ENCODE assay signal across 8 mouse cellular contexts in genomic region chr1:73826243-73826930, GRCm38 (mm10).
A peak's percentile ranks its signal among the peaks of the same experiment; 100 is the strongest.
DNase-seq lines count a peak whose midpoint lies in the region; ATAC-seq lines count a peak whose summit lies in the region.

No protein-coding gene starts in this region.

- peaks cover 25% of the 10 kb centered on the region for H3K4me1 ChIP-seq in hindbrain, embryonic 12.5 days

- peak; percentile 34 for DNase-seq in T-cell, adult 2 months (ENCODE audit: low spot score)
- DNase-seq in cerebellum, postnatal 14 days = peak; percentile 97 to 98
- DNase-seq in frontal cortex, postnatal 14 days (ENCODE audit: low spot score in 2 of 2) = peak; percentile 74 to 93
- peak; percentile 97 for DNase-seq in layer of hippocampus, postnatal 10 days (ENCODE audit: low spot score in 2 of 2)
- peak; percentile 76 for DNase-seq in lung, postnatal 25 days (ENCODE audit: low spot score)
- peak; percentile 93 to 94 for DNase-seq in right cerebral cortex, adult 2 months (ENCODE audit: low spot score in 2 of 2)
- DNase-seq in urinary bladder, adult 2 months (ENCODE audit: low spot score) = peak; percentile 74

- H3K4me2 ChIP-seq in hindbrain, embryonic 12.5 days (replicated peaks) = 0 out of 2 replicates have a peak overlapping the region, but pooled peaks have one; percentile 15

- no peaks in the 10 kb centered on the region for H3K36me3 ChIP-seq in hindbrain, embryonic 12.5 days

- H3K4me3 ChIP-seq in hindbrain, embryonic 12.5 days = no peak overlapping the region

- no peak overlapping the region for H3K9ac ChIP-seq in hindbrain, embryonic 12.5 days

- ATAC-seq in hindbrain, embryonic 12.5 days (ENCODE audit: low FRiP score) = peak; percentile 75

- H3K9me3 ChIP-seq in hindbrain, embryonic 12.5 days (replicated peaks) = no peaks in the 10 kb centered on the region

- WGBS in hindbrain, embryonic 12.5 days = 37% methylated on average over 15 of the region's 15 CpGs

- H3K27ac ChIP-seq in hindbrain, embryonic 12.5 days = no peak overlapping the region

- H3K27me3 ChIP-seq in hindbrain, embryonic 12.5 days = no peaks in the 10 kb centered on the region

Comparison
In these comparisons a context has a peak if more than half of its experiments do, and no peak if none do; other contexts are left out.
1. DNase-seq: peak in every context shown above with its lines; median percentile 98 in cerebellum, postnatal 14 days; 97 in layer of hippocampus, postnatal 10 days; 94 in right cerebral cortex, adult 2 months; 84 in frontal cortex, postnatal 14 days; 76 in lung, postnatal 25 days; 74 in urinary bladder, adult 2 months; 34 in T-cell, adult 2 months.